Mouse (Mus musculus): ENCODE measurements around the gene Adam17.
A peak's percentile ranks its signal among the peaks of the same experiment; 100 is the strongest.

Adam17 gene

DNA sequence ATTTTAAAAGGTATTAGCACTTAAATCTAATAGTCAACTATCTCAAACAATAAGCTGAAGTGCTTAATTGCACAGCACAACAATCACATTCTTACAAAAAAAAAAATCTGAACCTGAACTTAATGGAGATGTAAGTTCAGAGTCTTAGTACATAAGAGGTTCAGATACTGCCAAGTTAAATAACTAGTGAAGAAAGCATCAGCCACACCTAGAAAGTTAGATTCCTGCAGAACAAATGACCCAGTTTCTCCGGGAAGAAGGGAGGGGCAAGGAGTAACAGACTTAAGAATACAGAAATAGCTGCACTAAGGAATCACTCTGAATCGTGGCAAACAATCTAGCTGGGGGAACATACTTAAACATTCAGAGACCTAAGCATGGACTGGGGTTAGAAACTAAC, 10.7 kb downstream of the Adam17 start:
- DNase-seq (ENCODE audit: low spot score in 2 of 2): no peak

DNA sequence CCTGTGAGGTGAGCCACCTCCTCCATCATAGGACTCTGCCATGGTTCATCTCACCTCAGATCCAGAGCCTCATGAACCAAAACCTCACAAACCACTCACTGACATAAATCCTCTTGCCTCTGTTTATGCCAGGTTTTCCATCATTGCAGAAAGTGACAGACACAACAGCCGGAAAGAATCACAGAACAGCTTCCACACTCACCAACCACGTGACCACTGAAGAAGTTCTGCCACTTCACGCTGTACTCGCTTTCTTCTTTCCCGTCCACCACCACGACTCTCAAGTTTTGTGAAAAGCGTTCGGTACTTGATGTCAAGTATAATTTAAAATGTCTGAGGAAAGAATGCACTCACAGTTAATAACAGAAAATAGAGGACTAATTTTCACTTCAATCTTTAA, 19.8 kb downstream of the Adam17 start:
- DNase-seq (ENCODE audit: low spot score in 2 of 2): no peak

DNA sequence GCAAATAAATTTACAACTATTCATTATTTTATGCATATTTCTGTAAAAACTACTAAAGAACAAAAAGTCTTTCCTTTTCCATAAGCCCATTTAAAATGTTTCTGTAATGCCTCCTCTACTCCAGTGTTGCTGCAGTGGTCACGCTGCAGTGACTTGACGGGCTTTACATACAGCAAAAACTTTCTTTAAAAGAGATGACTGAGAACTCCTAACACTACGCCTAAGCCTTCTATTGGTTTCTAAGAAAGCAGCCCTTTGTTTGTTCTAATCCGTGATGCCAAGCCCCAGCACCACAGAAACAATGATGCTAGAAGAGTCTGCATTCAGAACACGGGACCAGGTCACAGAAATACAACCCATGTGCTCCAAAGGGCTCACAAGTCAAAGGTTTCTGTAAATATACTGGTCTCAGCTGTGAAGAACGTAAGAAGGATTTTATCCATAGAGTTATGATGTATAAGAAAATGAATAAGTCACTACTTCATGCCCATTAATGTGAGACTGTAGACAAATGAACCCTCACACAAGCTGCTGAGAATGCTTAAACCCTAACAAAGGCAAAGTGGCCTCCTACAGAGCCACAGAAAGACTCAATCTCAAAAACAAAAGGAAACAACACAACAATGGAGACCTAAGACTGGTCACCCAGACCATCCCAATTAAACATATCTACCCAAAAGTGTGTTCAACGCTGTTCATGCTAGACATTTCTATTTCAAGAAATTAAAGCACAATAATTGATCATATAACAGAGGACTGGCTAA, 23.1 kb downstream of the Adam17 start:
- DNase-seq (ENCODE audit: low spot score in 2 of 2): no peak

DNA sequence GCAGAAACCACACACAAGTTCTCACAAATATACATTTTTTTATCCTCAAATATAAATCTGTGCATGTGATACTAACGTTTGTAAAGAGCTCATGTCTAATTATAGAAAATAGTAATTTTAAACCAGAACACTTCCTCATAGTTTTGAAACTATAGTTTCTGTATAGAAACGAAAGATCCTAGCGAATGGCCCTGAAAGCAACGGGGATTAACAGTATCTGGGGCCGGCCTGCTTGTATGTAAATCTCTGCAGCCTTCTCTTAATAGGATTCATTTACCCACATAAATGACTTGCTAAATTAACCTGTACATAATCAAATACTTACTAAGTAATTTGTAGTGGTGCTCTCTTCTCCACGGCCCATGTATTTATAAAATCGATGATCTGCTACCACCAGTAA, 26.5 kb downstream of the Adam17 start:
- DNase-seq (ENCODE audit: low spot score in 2 of 2): no peak

DNA sequence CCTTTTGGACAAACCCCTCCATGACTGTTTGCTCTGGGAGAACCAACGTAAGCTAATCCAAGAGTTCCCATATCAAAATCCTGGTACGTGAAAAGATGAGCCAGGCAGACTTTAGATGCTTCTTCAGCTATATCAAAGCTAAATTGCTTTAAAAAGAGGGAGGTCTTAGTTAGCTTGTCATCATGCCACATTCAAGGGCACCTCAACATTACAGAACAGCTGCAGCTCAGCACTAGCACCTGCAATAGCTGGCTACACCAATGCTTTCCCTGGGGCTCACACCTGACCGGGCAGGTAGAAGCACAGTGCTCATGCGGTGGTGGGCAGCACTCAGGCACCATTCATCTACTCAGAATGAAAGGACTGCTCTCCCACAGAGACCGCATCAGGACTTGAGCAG, 32.8 kb downstream of the Adam17 start:
- DNase-seq (ENCODE audit: low spot score in 2 of 2): no peak

DNA sequence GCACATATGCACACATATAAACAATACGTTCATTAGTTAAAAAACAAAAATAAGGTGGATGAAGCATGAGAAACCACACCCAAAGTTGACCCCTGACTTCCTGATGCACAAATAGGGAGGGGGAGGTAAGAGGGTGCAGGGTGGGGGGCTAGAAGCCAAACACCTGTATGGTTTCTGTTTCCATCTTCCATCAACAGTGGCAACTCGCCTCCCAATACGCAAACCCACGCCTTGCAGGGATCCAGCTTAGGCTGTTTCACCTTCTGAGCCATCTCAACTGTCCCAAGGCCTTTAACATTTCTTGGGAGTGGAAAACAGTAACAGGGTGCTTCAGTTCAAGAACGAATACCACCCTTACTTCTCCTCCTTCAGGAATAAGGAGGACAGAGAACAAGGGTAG, 36.3 kb downstream of the Adam17 start:
- DNase-seq (ENCODE audit: low spot score in 2 of 2): no peak

DNA sequence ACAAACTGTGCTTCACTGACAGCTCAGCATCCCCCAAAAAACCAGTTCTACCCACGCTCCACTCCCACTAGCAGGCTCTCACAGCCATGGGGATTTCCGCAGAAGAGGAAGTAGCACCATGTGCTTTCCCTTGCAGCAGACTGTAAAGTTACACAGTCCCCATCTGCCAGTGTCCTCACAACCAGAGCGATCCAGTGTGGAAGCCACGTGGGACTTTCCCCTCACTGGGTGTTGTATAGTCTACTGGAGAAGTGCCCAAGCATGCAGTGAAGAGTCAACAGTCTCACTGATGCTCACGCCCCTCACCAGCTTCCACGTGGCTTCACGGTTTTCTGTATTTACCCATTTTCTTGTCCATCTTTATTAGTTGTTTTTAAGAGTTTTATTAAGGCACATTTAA, 37.6 kb downstream of the Adam17 start:
- DNase-seq (ENCODE audit: low spot score in 2 of 2): peak; percentile 64 to 79

DNA sequence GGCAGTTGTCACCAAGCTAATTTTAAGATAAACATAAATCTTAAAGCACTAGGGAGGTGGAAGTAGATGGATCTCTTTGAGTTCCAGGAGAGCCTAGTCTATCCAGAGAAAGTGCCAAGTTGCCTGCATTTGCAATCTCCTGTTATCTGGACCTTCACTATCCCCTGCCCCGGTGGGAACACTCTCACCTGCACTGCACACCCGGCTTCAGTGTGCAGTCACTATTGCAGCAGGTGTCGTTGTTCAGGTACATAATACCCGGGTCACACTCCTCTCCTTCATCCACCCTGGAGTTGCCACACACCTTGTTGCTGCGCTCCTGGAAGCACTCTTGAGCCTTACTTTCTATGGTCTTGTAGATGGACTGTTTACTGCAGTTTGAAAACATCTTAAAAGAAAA, 39.7 kb downstream of the Adam17 start:
- DNase-seq (ENCODE audit: low spot score in 2 of 2): no peak

DNA sequence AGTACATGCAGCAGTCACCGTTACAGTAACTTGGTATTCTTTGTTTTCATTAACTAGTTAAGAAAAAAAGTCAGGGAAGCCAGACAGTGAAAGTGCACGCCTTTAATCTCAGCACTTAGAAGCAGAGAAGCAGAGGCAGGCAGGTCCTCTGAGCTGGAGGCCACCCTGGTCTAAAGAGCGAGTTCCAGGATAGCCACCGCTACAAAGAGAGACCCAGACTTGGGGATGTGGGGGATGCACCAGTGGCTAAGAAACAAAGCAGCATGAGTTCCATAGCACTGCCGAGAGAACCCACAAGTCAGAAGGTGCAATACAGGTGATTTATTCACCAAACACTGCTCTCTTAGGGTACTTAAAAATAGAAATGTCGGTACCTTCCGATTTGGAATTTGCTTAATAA, 40.4 kb downstream of the Adam17 start:
- DNase-seq (ENCODE audit: low spot score in 2 of 2): no peak

DNA sequence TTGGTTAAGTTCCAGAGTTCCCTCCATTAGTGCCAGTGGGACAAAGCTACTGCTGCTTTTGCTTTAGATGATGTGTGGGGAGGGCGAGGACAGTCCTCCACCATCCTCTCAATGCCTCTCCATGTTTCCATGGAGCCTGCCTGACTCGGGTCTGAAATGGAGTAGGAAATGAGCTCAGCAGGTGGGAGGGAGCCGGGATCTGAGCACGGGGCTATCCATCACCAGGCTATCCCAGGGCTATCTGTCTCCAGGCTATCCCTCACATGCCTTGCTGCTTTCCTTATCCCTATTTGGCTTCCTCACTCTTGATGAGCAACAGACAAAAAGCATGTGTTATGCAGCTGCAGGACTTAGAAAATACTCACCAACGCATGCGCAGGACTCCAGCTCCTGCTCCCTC, 41.7 kb downstream of the Adam17 start:
- DNase-seq (ENCODE audit: low spot score in 2 of 2): no peak

DNA sequence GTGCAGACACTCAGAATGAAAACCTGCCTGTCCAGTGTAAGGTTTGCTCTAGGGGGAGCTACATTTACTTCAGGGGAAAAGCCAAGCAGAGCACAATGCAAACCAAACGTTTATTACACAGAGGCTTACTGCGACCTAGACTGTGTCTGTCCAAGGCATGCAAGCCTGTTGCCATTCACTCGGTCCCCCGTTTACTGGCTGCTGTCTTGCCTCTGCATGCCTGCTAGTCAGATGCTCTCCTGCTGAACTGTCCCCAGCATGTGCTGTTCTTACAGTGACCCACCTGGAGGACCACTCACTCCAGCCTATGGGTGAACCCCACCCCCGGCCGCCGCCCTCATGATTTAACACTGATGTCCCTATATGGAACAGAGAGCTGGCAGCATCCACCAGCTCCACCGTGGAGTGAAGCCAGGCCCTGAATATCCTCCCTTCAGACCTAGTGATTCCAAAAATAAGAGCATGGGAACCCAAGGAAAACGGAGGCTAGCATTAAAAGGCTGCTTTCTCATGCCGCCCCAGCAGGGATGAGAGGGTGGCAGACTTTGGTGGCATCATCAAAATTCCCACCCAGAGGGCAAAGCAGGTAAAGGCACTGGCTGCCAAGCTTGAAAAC, 42.4 kb downstream of the Adam17 start:
- peak; percentile 64 to 71 for DNase-seq (ENCODE audit: low spot score in 2 of 2)

DNA sequence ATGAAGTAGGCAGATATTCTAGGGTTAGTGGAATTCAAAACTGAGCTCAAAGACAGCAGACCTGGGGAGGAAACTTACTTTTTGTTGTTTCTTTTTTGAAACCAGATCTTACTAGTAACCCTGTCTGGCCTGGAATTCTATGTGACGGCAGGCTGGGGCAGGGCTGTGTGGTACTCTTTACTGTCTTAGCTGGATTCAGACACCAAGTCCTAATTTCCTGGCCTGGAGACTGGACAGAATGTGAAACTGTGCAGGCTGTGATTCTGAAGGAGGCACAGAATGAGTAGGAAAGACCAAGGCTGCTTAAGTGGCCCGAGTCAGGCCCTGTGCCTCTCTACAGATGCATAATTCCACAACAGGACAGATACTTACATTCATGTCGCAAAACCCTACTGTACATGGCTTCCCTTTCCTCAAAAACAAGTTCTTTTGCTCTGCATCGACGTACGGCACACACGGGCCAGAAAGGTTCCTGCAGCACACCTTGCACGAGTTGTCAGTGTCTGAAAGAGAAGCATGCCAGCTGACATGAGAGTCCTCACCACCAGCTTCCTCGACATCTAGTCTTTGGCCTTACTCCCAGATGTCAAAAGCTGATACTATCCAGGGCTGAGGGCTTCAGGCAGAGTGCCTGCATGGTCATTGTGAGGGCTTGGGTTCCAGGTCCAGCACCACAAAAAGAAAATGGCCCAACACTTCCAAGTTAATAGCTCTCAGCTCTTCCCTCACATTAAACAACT, 43.6 kb downstream of the Adam17 start:
- DNase-seq (ENCODE audit: low spot score in 2 of 2): no peak

DNA sequence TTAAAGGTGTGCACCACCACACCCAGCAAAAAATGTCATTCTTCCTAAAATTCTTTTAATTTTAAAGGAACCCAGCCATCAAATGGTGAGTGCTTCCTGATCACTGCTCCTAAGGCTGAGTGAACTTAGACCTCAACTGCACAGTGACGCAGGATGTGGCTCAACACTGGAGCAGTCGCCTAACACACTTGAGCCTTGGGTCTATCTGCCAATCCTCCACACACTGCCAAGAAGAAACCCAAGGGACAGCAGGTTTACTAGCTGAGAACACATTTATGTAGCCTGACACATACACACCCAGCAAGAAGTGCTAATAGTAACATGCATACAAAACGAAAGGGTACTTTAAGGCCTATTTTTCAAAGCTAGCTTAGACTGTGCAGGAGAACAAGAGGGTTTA, 47.1 kb downstream of the Adam17 start:
- no peak for DNase-seq (ENCODE audit: low spot score in 2 of 2)

DNA sequence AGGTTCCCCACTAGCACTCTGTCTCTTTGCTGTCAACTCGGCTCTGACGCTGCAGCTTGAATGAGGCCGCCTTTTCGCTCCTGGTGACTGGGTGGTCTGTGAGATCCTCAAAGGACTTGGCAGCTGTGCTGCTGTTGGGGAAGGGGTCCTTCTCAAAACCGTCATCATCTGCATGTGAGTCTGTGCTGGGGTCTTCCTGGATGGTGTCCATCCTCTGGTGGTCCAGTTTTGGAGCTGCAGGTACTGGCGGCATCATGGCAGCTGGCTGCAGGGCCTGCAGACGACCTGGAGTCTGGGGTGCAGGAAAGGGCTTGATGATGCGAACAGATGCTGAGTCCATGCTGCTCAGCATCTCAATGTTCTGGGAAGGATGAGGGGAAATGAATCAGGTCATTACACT, 48.2 kb downstream of the Adam17 start:
- DNase-seq (ENCODE audit: low spot score in 2 of 2): no peak

DNA sequence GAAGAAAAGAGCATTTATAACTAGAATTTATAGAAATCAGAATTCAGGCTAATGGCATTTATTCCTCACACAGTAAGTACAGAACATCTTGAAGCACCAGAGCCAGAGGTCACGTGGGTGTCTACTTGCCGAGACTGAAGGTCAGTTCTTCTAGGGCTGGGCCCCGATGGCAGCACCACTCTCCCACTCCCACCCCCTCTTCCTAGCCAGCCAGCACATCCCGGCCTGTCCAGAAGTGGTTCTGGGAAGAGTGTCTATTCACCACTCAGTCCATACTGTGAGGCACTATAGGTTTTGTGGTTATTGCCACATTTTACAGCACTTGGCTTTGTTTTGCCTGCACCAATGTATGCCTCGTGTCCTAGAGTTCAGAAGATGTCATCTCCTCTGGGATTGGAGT, 49.3 kb downstream of the Adam17 start:
- DNase-seq (ENCODE audit: low spot score in 2 of 2): no peak

DNA sequence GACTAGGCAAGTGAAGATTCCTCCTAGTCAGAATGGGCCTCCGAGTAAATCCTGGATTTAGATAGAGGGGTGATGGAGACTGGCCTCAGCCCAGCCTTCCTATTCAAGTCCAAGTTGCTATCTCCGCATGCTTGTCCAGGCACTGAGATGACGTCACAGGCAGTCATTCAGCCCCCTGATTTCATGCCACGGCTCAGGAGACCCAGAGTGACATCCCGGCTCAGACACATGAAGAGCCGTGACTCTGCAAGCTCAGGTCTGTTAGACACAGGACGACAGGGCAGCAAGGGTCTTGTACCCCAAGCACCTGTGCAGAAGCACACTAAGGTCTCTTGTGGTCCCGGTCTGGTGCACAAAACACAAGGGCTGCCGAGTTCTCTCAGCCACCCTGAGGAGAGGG, 50.6 kb downstream of the Adam17 start:
- no peak for DNase-seq (ENCODE audit: low spot score in 2 of 2)

DNA sequence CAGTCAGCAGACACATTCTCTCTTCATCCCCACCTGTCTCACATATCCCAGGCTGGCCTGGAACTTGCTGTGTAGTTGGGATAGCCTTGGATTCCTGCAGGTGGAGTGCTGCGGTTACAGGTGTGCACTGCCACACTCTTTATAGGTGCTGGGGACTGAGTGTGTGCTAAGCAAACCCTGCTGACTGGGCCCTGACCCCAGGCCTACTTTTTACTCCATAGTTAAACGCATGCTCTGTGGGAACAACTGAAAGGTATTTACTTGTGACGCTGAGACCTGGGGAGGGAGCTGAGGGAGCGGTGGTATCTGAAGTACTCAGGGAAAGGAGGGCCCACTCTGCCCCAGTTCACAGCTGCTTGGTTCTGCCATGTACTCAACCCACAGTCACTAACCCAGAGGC, 51.1 kb downstream of the Adam17 start:
- DNase-seq (ENCODE audit: low spot score in 2 of 2): no peak

DNA sequence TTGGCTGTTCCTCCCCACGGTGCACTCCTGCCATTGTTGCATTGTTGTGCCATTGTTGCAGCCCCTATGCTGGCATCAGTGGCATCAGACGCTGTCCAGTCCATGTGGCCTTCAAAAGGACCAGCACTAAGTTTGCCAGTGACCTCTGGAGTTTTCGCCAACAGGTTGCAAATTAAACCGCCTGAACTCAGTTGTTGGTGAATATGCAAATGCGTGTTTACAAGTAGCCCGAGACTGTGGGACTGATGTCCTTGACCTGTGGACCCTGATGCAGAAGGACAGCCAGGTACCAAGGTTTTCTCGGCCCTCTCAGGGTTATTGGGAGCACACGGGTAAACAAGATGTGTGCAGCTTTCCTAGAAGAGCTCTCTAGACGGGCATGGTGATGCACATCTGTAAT, 52.3 kb downstream of the Adam17 start:
- DNase-seq (ENCODE audit: low spot score in 2 of 2): no peak

DNA sequence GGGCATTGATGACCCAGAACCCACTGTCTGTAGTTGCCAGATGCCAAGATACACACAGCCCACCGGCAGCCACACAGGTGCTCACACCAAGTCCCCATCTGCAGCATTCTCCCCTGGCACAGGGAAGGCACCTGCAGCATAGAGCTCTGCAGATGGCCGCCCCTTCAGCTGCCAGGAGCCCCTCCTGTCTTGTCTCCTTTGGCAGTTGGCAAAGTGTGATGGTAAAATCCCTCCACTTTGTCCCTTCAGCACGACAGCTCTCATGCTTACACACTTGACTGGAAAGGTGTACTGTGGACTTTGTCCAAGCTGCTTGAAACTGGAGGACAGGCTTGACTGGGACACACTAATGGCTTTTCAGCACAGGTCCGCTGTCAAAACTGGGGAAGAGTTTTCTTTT, 53.1 kb downstream of the Adam17 start:
- no peak for DNase-seq (ENCODE audit: low spot score in 2 of 2)

DNA sequence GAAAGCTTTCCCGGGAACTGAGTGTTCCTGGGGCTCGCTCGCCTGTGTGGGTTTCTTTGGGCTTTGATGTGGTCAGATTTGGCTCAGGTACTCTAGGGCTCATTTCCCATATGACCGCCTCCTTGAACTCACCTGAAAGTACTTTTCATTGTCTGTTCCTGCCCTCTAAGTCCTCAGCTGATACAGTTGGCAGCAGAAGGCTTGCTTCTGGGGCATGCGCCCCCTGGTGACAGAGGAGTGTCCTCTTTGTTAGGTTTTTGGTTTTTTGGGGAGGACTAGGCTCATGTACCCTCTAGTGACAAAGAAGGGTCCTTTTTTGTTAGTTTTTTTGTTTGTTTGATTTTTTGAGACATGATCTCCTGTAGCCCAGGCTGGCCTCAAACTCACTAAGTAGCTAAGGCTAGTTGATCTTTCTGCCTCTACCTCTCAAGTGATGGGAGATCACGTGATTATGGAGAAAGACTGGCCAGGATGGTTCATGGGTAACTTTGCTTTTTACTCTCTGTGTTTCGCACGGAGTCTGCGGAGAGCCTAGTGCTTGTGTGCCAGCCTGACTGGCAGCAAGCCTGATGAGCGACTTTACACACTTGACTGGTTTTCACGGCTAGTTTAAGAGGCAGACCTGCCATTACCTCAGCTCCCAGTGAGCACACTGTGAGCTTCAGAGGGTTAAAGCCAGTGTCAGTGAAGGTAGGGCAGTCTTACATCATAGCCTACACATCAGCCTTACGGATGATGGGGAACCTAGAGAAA, 55.1 kb downstream of the Adam17 start:
- peak; percentile 55 to 79 for DNase-seq (ENCODE audit: low spot score in 2 of 2)

DNA sequence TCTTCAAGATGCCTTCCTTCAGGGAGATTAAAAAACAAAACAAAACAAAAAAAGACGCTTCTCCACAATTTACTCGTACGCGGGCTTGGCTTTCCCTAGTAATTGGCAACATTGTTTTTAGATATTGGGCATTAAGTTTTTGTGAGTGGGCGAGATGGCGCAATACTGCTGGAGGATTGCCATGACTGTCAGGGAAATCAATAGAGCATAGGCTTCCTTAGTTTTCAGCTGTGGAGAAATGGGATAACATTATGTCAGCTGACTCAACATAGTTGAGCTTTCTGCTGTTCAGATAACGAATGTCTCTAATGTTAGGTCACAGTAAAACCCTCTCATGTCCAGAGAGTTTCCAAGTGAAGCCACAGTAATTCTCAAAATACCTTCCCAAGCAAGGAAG, 56.6 kb downstream of the Adam17 start:
- no peak for DNase-seq (ENCODE audit: low spot score in 2 of 2)
